Mouse (Mus musculus) heart, adult 2 months (tissue): ENCODE results near the gene Lnx2. TPM values are rescaled to one million over a fixed set of nuclear protein-coding genes. Genes with fewer than 3 reads are reported as not detected.
A peak's percentile ranks its signal among the peaks of the same experiment; 100 is the strongest.

Source experiments
- DNase-seq, 2 experiments: peaks; one replicate each; pipeline ENCODE4 v3.0.0; 2021
- H3K27ac ChIP-seq: fragments of 200-600 bp; 2 replicates; pipeline ENCODE4 v1.8.1; 2022
- H3K27me3 ChIP-seq: fragments of 200-500 bp; 2 replicates; pipeline ENCODE4 v1.6.1; 2012; ENCODE audit warnings: mild to moderate bottlenecking, low read length, inconsistent platforms, mixed read lengths; ENCODE audit not compliant: control insufficient read depth, insufficient read depth
- H3K36me3 ChIP-seq: fragments of 200-500 bp; 2 replicates; pipeline ENCODE4 v1.6.1; 2012; ENCODE audit warnings: low read length, inconsistent platforms; ENCODE audit not compliant: control insufficient read depth, insufficient read depth
- H3K4me1 ChIP-seq: fragments of 200-500 bp; 2 replicates; pipeline ENCODE4 v1.6.1; 2011; ENCODE audit warnings: low read length; ENCODE audit not compliant: control insufficient read depth, insufficient read depth
- H3K4me3 ChIP-seq: fragments of 200-600 bp; 2 replicates; pipeline ENCODE4 v1.8.1; 2022
- H3K79me2 ChIP-seq: fragments of 200-500 bp; replicated peaks from 2 replicates; pipeline ENCODE4 v1.6.1; 2012; ENCODE audit warnings: mild to moderate bottlenecking, inconsistent platforms, low read length, moderate library complexity, mixed read lengths; ENCODE audit not compliant: control insufficient read depth, insufficient read depth
- H3K9ac ChIP-seq: fragments of 200-500 bp; 2 replicates; pipeline ENCODE4 v1.6.1; 2012; ENCODE audit warnings: low read depth, mild to moderate bottlenecking, control low read depth, inconsistent platforms, low read length, mixed read lengths
- CTCF ChIP-seq: fragments of 200-600 bp; IDR thresholded peaks from 2 replicates; pipeline ENCODE4 v1.8.1; 2022; ENCODE audit warnings: antibody characterized with exemption, mild to moderate bottlenecking, moderate library complexity
- EP300 ChIP-seq: fragments of 200-500 bp; IDR thresholded peaks from 2 replicates; pipeline ENCODE4 v1.6.1; 2011; ENCODE audit warnings: low read depth, low read length, control low read depth; ENCODE audit not compliant: insufficient read depth
- POLR2A ChIP-seq: fragments of 200-500 bp; IDR thresholded peaks from 2 replicates; pipeline ENCODE4 v1.6.1; 2011; ENCODE audit warnings: mild to moderate bottlenecking, low read depth, low read length, control low read depth; ENCODE audit not compliant: insufficient read depth
- WGBS: fragments of 180-500 bp; shearing (Covaris S2); methylation state at CpG from one replicate; pipeline ENCODE4 v1.1.7; 2018; 5-methylcytosine and 5-hydroxymethylcytosine counted together
- intact Hi-C: fragments of 180-260 bp; cut with DNase I; formaldehyde crosslinking; loops from one replicate; pipeline ENCODE4 v1.15.1; 2025
- polyA plus RNA-seq: library from polyadenylated mRNA; depleted of rRNA; stranded (reverse); fragments of >200 nt; gene quantifications from 2 replicates; pipeline ENCODE4 v1.2.3, GENCODE M21; 2012
- total RNA-seq, 2 experiments: library from RNA; stranded (reverse); gene quantifications; 2 replicates each; pipeline ENCODE4 v1.2.3; 2021

Lnx2 gene
- total and polyA plus RNA-seq, 3 experiments, result 9.5 to 14.5 (median 13.6) TPM

DNA sequence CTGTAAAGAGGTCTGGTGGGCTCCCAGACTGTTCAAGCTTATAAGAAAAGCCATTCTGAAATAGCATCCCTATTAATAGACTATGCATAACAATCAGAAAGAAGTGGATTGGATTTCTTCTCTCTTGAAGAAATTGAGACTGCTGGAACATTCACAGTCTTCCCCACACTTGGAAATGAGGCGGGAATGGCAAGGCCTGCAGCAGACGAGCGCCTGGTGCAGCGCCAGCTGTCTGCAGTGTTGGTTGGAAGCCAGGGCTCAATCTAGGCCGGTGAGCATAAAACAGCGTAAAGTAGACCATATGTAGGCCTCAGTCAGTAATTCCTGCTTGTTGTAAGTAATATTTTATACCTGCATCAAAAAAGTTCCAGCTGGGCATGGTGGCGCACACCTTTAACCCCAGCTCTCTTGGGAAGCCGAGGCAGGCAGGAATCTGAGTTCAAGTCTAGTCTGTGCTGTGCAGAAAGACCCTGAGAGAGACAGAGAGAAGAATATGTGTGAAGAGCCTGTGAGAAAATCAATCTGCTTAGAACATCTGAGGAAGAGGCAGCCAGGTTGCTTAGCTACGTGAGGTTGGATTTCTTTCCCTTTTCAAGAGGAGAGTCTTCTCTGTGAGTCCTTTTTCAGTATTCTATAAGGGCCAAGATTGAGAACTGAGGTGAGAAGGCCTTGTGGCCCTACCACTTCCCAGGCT lies 9.0 kb upstream of the Lnx2 start:
- WGBS, result 74% methylated on average over 9 of the region's 9 CpGs

GRCm38 (mm10) chr5:147078110-147078900 lies 1.9 kb upstream of the Lnx2 start:
- H3K4me1 ChIP-seq, result peaks cover 11% of the 10 kb centered on the region
- DNase-seq, result no peak
- H3K27me3 ChIP-seq, result no peaks in the 10 kb centered on the region
- no peak for TF ChIP-seq CTCF
- no peak for TF ChIP-seq POLR2A
- TF ChIP-seq EP300, result no peak
- intact Hi-C loops, result loop anchor here (5.0 to 10.0 kb wide), 2 partner anchors 116 to 244 kb away; partner anchors contain the start of genes Mtif3 and Rpl21
- H3K4me3 ChIP-seq, result peak overlapping the region; percentile 84
- 17% methylated on average over 11 of the region's 11 CpGs for WGBS
- H3K79me2 ChIP-seq, result no peaks in the 10 kb centered on the region
- peaks cover 12% of the 10 kb centered on the region for H3K36me3 ChIP-seq
- H3K9ac ChIP-seq, result peak overlapping the region; percentile 87
- H3K27ac ChIP-seq, result peak overlapping the region; percentile 98

More for the DNA sequence above, 9.0 kb upstream of the Lnx2 start:
- Histone ChIP-seq H3K27ac (no peak overlapping the region), H3K9ac (no peak overlapping the region), H3K36me3 (0 out of 2 replicates have a peak, but pooled peaks cover 1% of the 10 kb centered on the region), H3K27me3 (no peaks in the 10 kb centered on the region), H3K79me2 (no peaks in the 10 kb centered on the region; the same call in 1 of the 2 replicates), H3K4me3 (no peak overlapping the region), H3K4me1 (peaks cover 9% of the 10 kb centered on the region)
- no peak for DNase-seq
- intact Hi-C loops, result no loop called here
- no peak for TF ChIP-seq POLR2A
- no peak for TF ChIP-seq CTCF
- TF ChIP-seq EP300, result no peak

GRCm38 (mm10) chr5:147077305-147078034 lies 1.1 kb upstream of the Lnx2 start:
- WGBS, result under 1% methylated on average over 57 of the region's 57 CpGs
- Histone ChIP-seq H3K4me3 (peak overlapping the region; percentile 84), H3K27ac (peak overlapping the region; percentile 98), H3K79me2 (peaks cover 2% of the 10 kb centered on the region; the same call in 1 of the 2 replicates), H3K36me3 (peaks cover 14% of the 10 kb centered on the region), H3K27me3 (no peaks in the 10 kb centered on the region), H3K4me1 (peaks cover 12% of the 10 kb centered on the region), H3K9ac (peak overlapping the region; percentile 89)
- intact Hi-C loops, result loop anchor here (5.0 to 10.0 kb wide), 2 partner anchors 115 to 243 kb away; partner anchors contain the start of genes Mtif3 and Rpl21
- peak; percentile 95 to 96 for DNase-seq
- no peak for TF ChIP-seq CTCF
- no peak for TF ChIP-seq EP300
- TF ChIP-seq POLR2A, result peak; percentile 55

- TF ChIP-seq EP300 (no peak), CTCF (no peak), POLR2A (no peak)
- H3K27ac ChIP-seq, result peak within 1 kb of the TSS; percentile 98
- intact Hi-C loops, result loop anchor here (5.0 to 10.0 kb wide), 2 partner anchors 114 to 242 kb away; partner anchors contain the start of genes Mtif3 and Rpl21
- peaks cover 12% of the 10 kb centered on the region for H3K4me1 ChIP-seq
- H3K79me2 ChIP-seq, result peaks cover 2% of the 10 kb centered on the region
- H3K36me3 ChIP-seq, result peaks cover 16% of the 10 kb centered on the region
- H3K4me3 ChIP-seq, result peak within 1 kb of the TSS; percentile 84
- WGBS, result under 1% methylated on average over 17 of the region's 17 CpGs
- no peak for DNase-seq
- H3K9ac ChIP-seq, result peak within 1 kb of the TSS; percentile 90
- H3K27me3 ChIP-seq, result no peaks in the 10 kb centered on the region
Measured at GRCm38 (mm10) chr5:147076799-147077165, 396 bp upstream of the Lnx2 start, which contains the start of gene Polr1d. Gene Polr1d (plus strand): TSS chr5:147077050.

DNA sequence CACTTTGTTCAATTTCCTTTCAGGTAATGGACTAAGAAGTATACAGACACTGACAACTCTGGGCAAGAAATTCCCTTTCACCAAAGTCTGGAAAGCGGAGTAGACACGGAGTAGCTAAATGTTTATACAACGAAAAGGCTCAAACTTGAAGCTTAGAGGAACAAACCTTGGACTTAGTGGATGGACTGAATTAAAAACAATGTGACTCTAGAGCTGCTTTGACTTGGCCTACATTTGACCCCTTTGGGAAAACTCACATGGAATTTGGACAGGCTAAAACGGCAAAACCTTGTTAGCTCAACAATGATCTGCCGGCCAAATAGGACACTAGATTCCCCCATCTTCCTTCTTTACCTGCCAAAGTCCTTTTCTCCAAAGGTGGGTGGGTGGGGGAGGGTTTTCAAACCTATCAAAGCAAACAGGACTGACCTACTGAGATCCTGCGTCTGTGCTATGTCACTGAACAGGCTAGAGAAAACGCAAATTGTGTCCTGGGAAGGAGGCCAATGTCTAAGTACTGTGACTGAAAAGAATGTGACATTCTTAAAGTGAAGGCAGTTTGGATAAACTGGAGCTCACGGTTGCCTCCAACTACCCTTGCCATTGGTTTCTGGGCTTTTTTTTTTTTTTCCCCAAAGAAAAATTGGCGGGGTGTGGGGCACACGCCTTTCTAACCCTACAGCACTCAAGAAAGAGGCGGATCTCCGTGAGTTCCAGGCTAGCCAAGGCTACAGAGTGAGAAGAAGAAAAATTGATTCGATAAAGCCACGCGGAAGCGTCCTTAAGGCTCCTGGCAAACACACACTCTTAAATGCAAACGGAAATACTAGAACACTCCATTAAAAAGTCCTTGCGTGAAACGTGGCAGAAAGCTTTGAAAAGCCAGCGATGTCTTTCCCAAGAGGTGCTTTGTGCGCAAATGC lies 1.0 kb downstream of the Lnx2 start:
- peaks cover 2% of the 10 kb centered on the region for H3K79me2 ChIP-seq
- H3K27me3 ChIP-seq, result no peaks in the 10 kb centered on the region
- H3K36me3 ChIP-seq, result peaks cover 20% of the 10 kb centered on the region
- WGBS, result 6% methylated on average over 21 of the region's 21 CpGs
- TF ChIP-seq EP300 (no peak), POLR2A (no peak), CTCF (no peak)
- peak overlapping the region; percentile 90 for H3K9ac ChIP-seq
- intact Hi-C loops, result loop anchor here (1.0 to 10.0 kb wide), 3 partner anchors 39 to 241 kb away; partner anchors contain the start of genes Mtif3 and Rpl21
- H3K4me1 ChIP-seq, result peaks cover 16% of the 10 kb centered on the region
- DNase-seq, result peak in 1 of 2 experiments; percentile 54
- peak overlapping the region; percentile 84 for H3K4me3 ChIP-seq
- H3K27ac ChIP-seq, result peak overlapping the region; percentile 98
